Mouse (Mus musculus) E14TG2a.4 (cell line): ENCODE measurements at regions not wholly inside any gene's neighbourhood (a gene's known extent, or its start where the extent isn't known, plus 50 kb on each side); places are given as distances from the start of the nearest gene placed in this dataset.

ENCODE experiments used
- H3K27me3 ChIP-seq: 2 replicates; pipeline ENCODE4 v1.6.1; 2014; ENCODE audit warnings: low read length, control low read depth; ENCODE audit not compliant: insufficient read depth
- H3K36me3 ChIP-seq: 2 replicates; pipeline ENCODE4 v1.6.1; 2014; ENCODE audit warnings: low read length, control low read depth; ENCODE audit not compliant: insufficient read depth
- H3K4me1 ChIP-seq: replicated peaks from 2 replicates; pipeline ENCODE4 v1.6.1; 2014; ENCODE audit warnings: low read depth, low read length, control low read depth
- H3K4me3 ChIP-seq: replicated peaks from 2 replicates; pipeline ENCODE4 v1.5.1; 2014; ENCODE audit warnings: mild to moderate bottlenecking, low read length
- H3K9me3 ChIP-seq: 2 replicates; pipeline ENCODE4 v1.6.1; 2014; ENCODE audit warnings: low read length, control low read depth
- CTCF ChIP-seq: conservative IDR thresholded peaks from 2 replicates; pipeline ENCODE4 v1.5.1; 2014; ENCODE audit warnings: low read length
- NANOG ChIP-seq: IDR thresholded peaks from 2 replicates; pipeline ENCODE4 v1.6.1; 2014; ENCODE audit warnings: borderline replicate concordance, low read length, mixed read lengths
- POU5F1 ChIP-seq: IDR thresholded peaks from 2 replicates; pipeline ENCODE4 v1.6.1; 2014; ENCODE audit warnings: low read length, borderline replicate concordance

DNA sequence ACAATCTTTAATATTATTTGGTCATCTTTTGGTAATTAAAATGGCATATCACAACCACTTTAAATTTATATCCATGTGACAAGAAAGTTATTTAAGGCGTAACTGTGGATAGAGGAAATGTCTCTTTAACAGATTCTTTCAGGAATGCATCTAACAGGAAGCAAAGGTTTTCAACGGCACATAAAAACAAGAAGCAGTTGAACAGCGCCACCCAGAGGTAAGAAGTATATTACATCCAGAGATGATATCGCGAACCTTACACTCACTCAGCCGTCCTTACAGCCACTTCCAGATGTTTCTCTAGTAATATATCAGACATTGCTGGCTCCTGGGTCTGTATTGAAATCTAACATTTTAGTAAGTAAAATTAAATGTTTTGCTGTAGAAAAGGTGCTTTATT, 70.5 kb upstream of the Hnrnpa3 start:
- no peaks in the 10 kb centered on the region for H3K36me3 ChIP-seq
- H3K4me1 ChIP-seq = peaks cover 14% of the 10 kb centered on the region
- TF ChIP-seq CTCF (peak; percentile 76), NANOG (no peak)
- H3K4me3 ChIP-seq = no peak overlapping the region
- H3K9me3 ChIP-seq = no peaks in the 10 kb centered on the region
- H3K27me3 ChIP-seq = peaks cover 33% of the 10 kb centered on the region

DNA sequence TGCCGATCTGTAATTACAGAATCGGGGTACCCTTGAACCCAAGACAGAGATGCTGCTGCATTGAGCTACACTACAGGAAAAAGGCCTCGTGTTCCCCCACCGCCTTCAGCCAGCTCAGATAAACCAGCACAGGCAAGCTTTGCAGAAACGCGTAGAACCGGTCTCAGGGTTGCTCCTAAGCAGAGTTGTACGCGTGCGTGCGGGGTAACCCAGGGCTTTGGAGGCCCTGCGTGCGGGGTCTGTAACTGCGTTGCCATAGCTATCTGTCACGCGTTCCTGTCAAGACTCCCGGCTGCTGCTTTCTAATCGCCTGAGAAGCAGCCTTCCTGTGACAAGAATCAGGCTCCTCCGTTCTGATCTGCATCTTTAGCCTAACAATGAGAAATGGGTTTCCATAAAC, 69.6 kb upstream of the Hnrnpa3 start:
- TF ChIP-seq POU5F1 (no peak), CTCF (no peak), NANOG (no peak)
- Histone ChIP-seq H3K9me3 (no peaks in the 10 kb centered on the region), H3K36me3 (no peaks in the 10 kb centered on the region), H3K27me3 (peaks cover 36% of the 10 kb centered on the region), H3K4me1 (peaks cover 14% of the 10 kb centered on the region), H3K4me3 (peak overlapping the region; percentile 51)

DNA sequence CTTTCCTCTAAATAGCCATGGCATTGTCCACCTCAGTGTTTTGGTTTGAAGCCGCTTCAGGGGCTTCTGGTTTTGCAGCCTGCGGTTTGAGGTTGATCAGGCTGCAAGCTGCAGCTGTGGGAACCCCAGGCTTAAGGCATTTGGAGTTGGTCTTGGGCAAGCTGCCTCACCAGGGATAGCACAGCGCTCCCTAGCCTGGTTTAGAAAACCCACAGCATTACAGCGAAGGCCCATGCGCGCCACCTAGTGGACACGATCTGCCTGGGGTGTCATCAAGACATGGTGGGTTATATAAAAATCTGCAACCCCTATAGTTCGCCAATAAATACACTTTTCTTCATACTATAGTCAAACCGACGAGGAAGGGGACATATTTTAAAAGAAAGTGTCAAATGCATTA, 68.9 kb upstream of the Hnrnpa3 start:
- TF ChIP-seq CTCF (peak; percentile 89), POU5F1 (no peak)
- Histone ChIP-seq H3K4me3 (no peak overlapping the region), H3K4me1 (peaks cover 11% of the 10 kb centered on the region), H3K36me3 (no peaks in the 10 kb centered on the region), H3K27me3 (peaks cover 32% of the 10 kb centered on the region), H3K9me3 (no peaks in the 10 kb centered on the region)

DNA sequence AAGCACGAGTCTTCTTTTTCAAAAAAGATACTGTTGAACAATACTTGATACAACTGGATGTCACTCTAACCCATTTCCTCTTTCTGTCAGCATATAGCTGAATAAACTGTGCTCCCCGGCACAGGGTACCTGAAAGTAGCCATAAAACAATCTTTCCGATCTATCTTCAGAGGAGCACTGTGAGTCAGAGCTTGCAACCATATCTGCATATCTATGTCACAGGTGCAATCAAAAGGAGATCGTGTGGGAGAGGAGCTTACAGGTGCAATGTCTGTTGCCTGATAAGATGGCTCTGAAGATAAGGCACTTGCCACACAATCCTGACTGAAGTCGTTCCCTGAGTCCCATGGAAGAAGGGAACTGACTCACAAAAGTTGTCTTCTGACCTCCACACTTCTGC, 58.5 kb upstream of the Hnrnpa3 start:
- H3K4me1 ChIP-seq = peaks cover 8% of the 10 kb centered on the region
- TF ChIP-seq NANOG = no peak
- TF ChIP-seq CTCF = no peak
- TF ChIP-seq POU5F1 = no peak
- no peak overlapping the region for H3K4me3 ChIP-seq
- no peaks in the 10 kb centered on the region for H3K9me3 ChIP-seq
- 0 out of 2 replicates have a peak, but pooled peaks cover 3% of the 10 kb centered on the region for H3K27me3 ChIP-seq
- no peaks in the 10 kb centered on the region for H3K36me3 ChIP-seq

DNA sequence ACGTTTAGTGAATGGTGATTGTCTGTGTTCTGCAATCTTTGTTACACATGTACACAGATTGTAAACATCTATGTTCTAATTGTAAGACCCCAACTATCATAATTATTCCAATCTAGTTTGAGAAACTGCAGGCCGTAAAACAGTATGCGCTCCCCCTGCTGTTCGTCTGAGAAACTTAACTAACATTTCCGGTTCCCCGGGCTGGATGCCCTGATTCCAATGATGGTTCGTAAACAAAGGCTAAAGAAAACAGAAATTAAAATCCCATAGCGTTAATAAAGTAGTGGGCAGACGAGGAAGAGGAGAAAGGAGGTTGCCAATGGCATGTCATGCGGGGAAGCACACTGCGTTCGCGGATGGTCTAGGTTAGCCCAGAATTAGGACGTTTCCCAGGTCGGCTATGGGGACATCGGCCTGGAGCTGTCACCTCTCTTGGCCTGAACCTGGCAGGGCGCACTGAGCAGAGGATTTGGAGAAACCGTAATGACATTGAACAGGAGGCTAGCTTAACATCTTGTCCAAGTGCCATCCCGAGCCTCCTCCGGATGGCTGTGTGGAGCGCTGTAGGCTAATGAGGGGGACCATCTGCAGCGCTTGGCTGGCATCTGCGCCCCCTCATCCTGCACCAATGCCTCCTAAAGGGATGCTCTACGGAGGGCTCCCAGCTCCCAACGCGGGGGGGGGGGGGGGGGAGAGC, 55.7 kb upstream of the Hnrnpa3 start:
- TF ChIP-seq CTCF = peak; percentile 27
- TF ChIP-seq POU5F1 = no peak
- H3K4me1 ChIP-seq = peaks cover 14% of the 10 kb centered on the region
- no peaks in the 10 kb centered on the region for H3K36me3 ChIP-seq
- H3K4me3 ChIP-seq = peak overlapping the region; percentile 70
- peaks cover 14% of the 10 kb centered on the region for H3K27me3 ChIP-seq
- no peaks in the 10 kb centered on the region for H3K9me3 ChIP-seq

DNA sequence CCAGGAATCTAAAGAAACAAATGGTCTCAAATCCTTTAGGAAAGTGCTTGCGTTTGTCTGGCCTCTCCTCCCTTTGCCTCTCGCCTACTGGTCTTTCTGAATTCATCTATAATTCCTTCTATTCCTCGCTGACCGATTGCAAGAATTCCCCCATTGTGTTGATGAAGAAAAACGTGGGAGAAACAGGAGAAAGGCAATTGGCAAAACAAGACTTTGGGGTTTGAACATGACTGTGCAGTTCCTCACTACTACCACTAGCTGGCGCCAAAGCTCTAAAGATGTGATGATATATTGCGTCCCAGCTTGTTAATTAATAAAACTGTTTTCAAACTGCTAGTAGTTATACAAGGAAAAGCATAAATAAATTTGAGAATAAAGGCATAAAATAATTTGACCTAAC, 53.4 kb upstream of the Hnrnpa3 start:
- peak; percentile 100 for TF ChIP-seq CTCF
- TF ChIP-seq POU5F1 = no peak
- no peak for TF ChIP-seq NANOG
- Histone ChIP-seq H3K4me1 (peaks cover 37% of the 10 kb centered on the region), H3K4me3 (no peak overlapping the region), H3K27me3 (peaks cover 34% of the 10 kb centered on the region), H3K36me3 (no peaks in the 10 kb centered on the region), H3K9me3 (no peaks in the 10 kb centered on the region)

DNA sequence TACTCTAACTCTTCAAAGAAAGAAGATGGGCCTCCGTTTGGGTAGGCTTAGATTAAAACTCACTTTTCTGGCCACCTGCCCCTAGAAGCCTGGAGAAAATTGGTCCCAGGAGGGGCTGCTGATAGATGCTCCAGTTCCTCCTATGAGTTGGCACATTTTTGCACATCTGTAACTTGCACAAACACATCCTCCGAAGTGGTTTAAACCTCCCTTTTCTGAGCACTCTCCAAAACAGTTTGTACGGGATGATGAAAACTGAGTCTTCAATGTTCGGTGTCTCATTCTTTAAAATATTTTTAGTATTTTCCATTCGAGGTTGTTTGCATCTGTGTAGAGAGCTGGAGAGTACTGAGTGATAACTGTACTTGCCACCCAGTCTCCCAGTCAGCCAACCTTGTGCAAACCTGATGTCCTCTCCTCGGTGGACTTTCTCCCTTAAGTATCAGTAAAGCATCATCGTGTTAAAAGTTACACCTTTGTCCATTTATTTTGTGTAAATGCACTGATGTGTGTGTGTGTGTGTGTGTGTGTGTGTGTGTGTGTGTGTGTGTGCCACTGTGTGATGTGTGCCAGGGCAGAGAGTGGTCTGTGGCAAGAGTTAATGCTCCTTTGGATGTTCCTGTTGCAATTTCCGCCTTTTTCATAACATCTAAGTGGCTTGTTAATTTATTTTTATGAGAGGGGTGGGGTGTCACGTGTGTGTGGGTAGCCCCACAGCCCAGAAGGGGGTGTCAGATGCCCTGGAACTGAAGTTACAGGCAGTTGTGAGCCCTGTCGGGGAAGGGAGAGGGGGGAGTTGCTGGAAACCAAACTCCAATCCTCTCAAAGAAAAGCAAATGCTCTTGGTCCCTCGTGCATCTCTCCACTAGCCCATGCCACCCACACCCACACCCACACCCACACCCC, 51.8 kb upstream of the Hnrnpa3 start:
- Histone ChIP-seq H3K27me3 (peaks cover 40% of the 10 kb centered on the region), H3K4me3 (no peak overlapping the region), H3K36me3 (peaks cover 3% of the 10 kb centered on the region; the same call in 1 of the 2 replicates), H3K9me3 (no peaks in the 10 kb centered on the region), H3K4me1 (peaks cover 48% of the 10 kb centered on the region)
- TF ChIP-seq NANOG (no peak), CTCF (no peak), POU5F1 (no peak)

DNA sequence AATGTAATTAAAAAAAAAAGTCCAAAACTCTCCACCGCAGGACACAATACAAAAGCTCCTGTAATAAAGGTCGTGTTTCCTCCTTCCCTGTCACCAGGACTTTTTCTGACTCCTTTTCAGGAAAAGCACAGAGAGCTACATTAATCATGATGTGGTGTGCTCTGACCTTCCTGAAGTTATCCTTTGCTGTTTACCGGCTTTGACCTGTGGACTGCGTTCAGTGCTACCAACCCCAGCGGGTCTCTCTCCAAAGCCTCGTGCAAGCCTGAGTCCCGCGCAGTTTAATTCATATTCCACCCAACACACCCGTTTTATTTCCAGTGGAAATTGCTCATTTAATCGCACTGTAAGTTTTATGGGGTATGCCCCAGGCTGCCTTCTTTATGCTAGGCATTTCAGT, 51.1 kb upstream of the Hnrnpa3 start:
- Histone ChIP-seq H3K9me3 (no peaks in the 10 kb centered on the region), H3K4me1 (peaks cover 55% of the 10 kb centered on the region), H3K4me3 (no peak overlapping the region), H3K36me3 (peaks cover 3% of the 10 kb centered on the region; the same call in 1 of the 2 replicates), H3K27me3 (peaks cover 40% of the 10 kb centered on the region)
- TF ChIP-seq NANOG (no peak), POU5F1 (no peak), CTCF (no peak)
